Mouse (Mus musculus) lung, postnatal 0 days (tissue): ENCODE measurements at regions not wholly inside any gene's neighbourhood (a gene's known extent, or its start where the extent isn't known, plus 50 kb on each side); places are given as distances from the start of the nearest gene placed in this dataset.

Experiments used
- ATAC-seq: fragments of 200-750 bp; cut with Nextera tagmentation; 2 replicates; pipeline ENCODE4 v1.8.0; 2017; ENCODE audit warnings: moderate library complexity
- DNase-seq: peaks from one replicate; pipeline ENCODE4 v3.0.0-alpha.2; 2016; ENCODE audit warnings: low spot score
- H3K27ac ChIP-seq: fragments of 300-500 bp; sonication (generic); 2 replicates; pipeline ENCODE4 v1.5.1; 2014; ENCODE audit warnings: antibody characterized with exemption, mild to moderate bottlenecking, low read length, mixed read lengths
- H3K27me3 ChIP-seq: fragments of 300-500 bp; sonication (generic); replicated peaks from 2 replicates; pipeline ENCODE4 v1.6.1; 2014; ENCODE audit warnings: low read length, mixed read lengths; ENCODE audit not compliant: insufficient read depth
- H3K36me3 ChIP-seq: fragments of 300-500 bp; sonication (generic); 2 replicates; pipeline ENCODE4 v1.6.1; 2014; ENCODE audit warnings: low read length, mixed read lengths; ENCODE audit not compliant: insufficient read depth
- H3K4me1 ChIP-seq: fragments of 300-500 bp; sonication (generic); 2 replicates; pipeline ENCODE4 v1.6.1; 2014; ENCODE audit warnings: antibody characterized with exemption, low read depth, low read length, mixed read lengths; ENCODE audit not compliant: insufficient read depth
- H3K4me2 ChIP-seq: fragments of 300-500 bp; sonication (generic); replicated peaks from 2 replicates; pipeline ENCODE4 v1.6.1; 2014; ENCODE audit warnings: low read depth, mild to moderate bottlenecking, low read length, moderate library complexity, mixed read lengths
- H3K4me3 ChIP-seq: fragments of 300-500 bp; sonication (generic); 2 replicates; pipeline ENCODE4 v1.5.1; 2014; ENCODE audit warnings: low read depth, low read length
- H3K9ac ChIP-seq: fragments of 300-500 bp; sonication (generic); replicated peaks from 2 replicates; pipeline ENCODE4 v1.6.1; 2014; ENCODE audit warnings: low read depth, mild to moderate bottlenecking
- H3K9me3 ChIP-seq: fragments of 300-500 bp; sonication (generic); 2 replicates; pipeline ENCODE4 v1.6.1; 2016; ENCODE audit warnings: low read length, mixed read lengths
- CTCF ChIP-seq: IDR thresholded peaks from 2 replicates; pipeline ENCODE4 v1.5.1; 2016; ENCODE audit warnings: antibody characterized with exemption, mild to moderate bottlenecking
- EP300 ChIP-seq: IDR thresholded peaks from 2 replicates; pipeline ENCODE4 v1.6.1; 2016; ENCODE audit warnings: antibody characterized with exemption, mild to moderate bottlenecking, control low read depth
- WGBS: fragments of 180-500 bp; shearing (Covaris S2); extraction: QIAGEN DNeasy Blood & Tissue Kit; methylation state at CpG from one replicate; pipeline ENCODE4 v1.1.7; 2014; 5-methylcytosine and 5-hydroxymethylcytosine counted together

DNA sequence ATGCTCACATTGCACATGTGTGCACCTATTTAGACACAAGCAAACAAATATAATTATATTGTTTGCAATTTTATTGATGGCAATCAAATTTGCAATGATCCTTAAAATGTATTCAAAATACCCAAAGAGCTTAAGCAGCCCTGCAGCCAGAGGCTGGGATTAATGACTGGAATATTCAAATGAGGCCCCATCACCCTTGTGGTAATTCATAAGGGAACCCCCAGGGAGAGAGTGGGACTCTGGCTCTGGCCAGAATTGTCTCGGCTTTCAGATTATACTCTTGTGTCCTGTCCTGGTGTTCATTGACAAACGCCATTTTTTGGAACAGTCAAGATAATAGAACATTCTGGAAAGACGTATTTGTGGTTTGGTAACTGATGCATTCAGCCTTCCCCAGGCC lies 133.5 kb downstream of the Vrk1 start:
- no peak for DNase-seq
- Histone ChIP-seq H3K36me3 (no peaks in the 10 kb centered on the region), H3K4me3 (no peak overlapping the region), H3K9me3 (no peaks in the 10 kb centered on the region), H3K27ac (no peak overlapping the region), H3K4me2 (no peak overlapping the region), H3K27me3 (no peaks in the 10 kb centered on the region), H3K4me1 (no peaks in the 10 kb centered on the region), H3K9ac (no peak overlapping the region)
- WGBS: 77% methylated on average over 3 of the region's 3 CpGs
- TF ChIP-seq EP300: no peak
- no peak for TF ChIP-seq CTCF
- ATAC-seq: no peak

- no peaks in the 10 kb centered on the region for H3K27me3 ChIP-seq
- no peak for ATAC-seq
- DNase-seq: no peak
- WGBS: 63% methylated on average over 6 of the region's 6 CpGs
- TF ChIP-seq CTCF: no peak
- TF ChIP-seq EP300: no peak
- H3K27ac ChIP-seq: no peak overlapping the region
- no peak overlapping the region for H3K9ac ChIP-seq
- H3K36me3 ChIP-seq: no peaks in the 10 kb centered on the region
- no peaks in the 10 kb centered on the region for H3K9me3 ChIP-seq
- H3K4me1 ChIP-seq: no peaks in the 10 kb centered on the region
- H3K4me3 ChIP-seq: no peak overlapping the region
- no peak overlapping the region for H3K4me2 ChIP-seq
These were observed 146.8 kb downstream of the Vrk1 start for GRCm38 (mm10) chr12:106156837-106157236.

GRCm38 (mm10) chr12:106157827-106158226 lies 147.8 kb downstream of the Vrk1 start:
- TF ChIP-seq EP300 (no peak), CTCF (no peak)
- ATAC-seq (no peak), DNase-seq (no peak)
- Histone ChIP-seq H3K4me3 (no peak overlapping the region), H3K4me2 (no peak overlapping the region), H3K4me1 (no peaks in the 10 kb centered on the region), H3K36me3 (no peaks in the 10 kb centered on the region), H3K9ac (no peak overlapping the region), H3K9me3 (no peaks in the 10 kb centered on the region), H3K27me3 (no peaks in the 10 kb centered on the region), H3K27ac (no peak overlapping the region)
- 53% methylated on average over 4 of the region's 4 CpGs for WGBS

GRCm38 (mm10) chr12:106158620-106159019 lies 148.6 kb downstream of the Vrk1 start:
- H3K9me3 ChIP-seq: no peaks in the 10 kb centered on the region
- H3K9ac ChIP-seq: no peak overlapping the region
- no peak overlapping the region for H3K4me3 ChIP-seq
- WGBS: 88% methylated on average over 14 of the region's 14 CpGs
- ATAC-seq (no peak), DNase-seq (no peak)
- H3K27ac ChIP-seq: no peak overlapping the region
- H3K4me2 ChIP-seq: no peak overlapping the region
- H3K4me1 ChIP-seq: no peaks in the 10 kb centered on the region
- no peaks in the 10 kb centered on the region for H3K27me3 ChIP-seq
- no peak for TF ChIP-seq EP300
- no peak for TF ChIP-seq CTCF
- no peaks in the 10 kb centered on the region for H3K36me3 ChIP-seq

DNA sequence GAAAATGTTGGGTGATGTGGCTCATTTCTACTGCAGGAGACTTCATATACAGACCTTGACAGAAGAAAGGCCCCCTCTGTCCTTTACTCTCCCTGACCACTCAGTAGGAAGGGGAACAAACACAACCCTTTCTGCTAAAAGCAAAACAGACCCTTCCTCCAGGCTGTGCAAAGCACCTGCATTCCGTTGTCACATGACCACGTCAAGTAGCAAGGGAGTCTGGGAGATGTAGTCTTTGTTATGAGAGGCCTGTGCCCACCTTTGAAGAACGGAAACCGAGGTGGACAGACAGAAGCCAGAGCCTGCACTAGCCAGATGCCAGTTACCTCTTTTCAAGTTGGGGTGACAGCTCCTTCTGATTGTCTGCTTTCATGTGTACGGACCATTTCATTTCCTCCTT lies 161.3 kb downstream of the Vrk1 start:
- Histone ChIP-seq H3K4me3 (no peak overlapping the region), H3K9me3 (no peaks in the 10 kb centered on the region), H3K4me2 (no peak overlapping the region), H3K9ac (no peak overlapping the region), H3K27me3 (no peaks in the 10 kb centered on the region; the same call in 1 of the 2 replicates), H3K27ac (no peak overlapping the region), H3K4me1 (no peaks in the 10 kb centered on the region), H3K36me3 (no peaks in the 10 kb centered on the region)
- ATAC-seq (no peak), DNase-seq (no peak)
- 58% methylated on average over 5 of the region's 5 CpGs for WGBS
- TF ChIP-seq CTCF (no peak), EP300 (no peak)

GRCm38 (mm10) chr12:106173211-106173610 lies 163.2 kb downstream of the Vrk1 start:
- ATAC-seq: no peak
- 45% methylated on average over 8 of the region's 8 CpGs for WGBS
- H3K9ac ChIP-seq: no peak overlapping the region
- H3K4me3 ChIP-seq: no peak overlapping the region
- H3K4me2 ChIP-seq: no peak overlapping the region
- no peaks in the 10 kb centered on the region; the same call in 1 of the 2 replicates for H3K27me3 ChIP-seq
- no peaks in the 10 kb centered on the region for H3K36me3 ChIP-seq
- no peaks in the 10 kb centered on the region for H3K9me3 ChIP-seq
- no peak for TF ChIP-seq EP300
- TF ChIP-seq CTCF: no peak
- no peak overlapping the region for H3K27ac ChIP-seq
- no peaks in the 10 kb centered on the region for H3K4me1 ChIP-seq
- DNase-seq: no peak
